Mouse (Mus musculus): ENCODE results near the gene Arl9. TPM values are rescaled to one million over a fixed set of nuclear protein-coding genes. Genes with fewer than 3 reads are reported as not detected.

Arl9 gene
- total RNA-seq, 1 experiment = not detected

GRCm38 (mm10) chr5:77001192-77001591 is 2.7 kb upstream of the Arl9 start:
- H3K9me3 ChIP-seq (ENCODE audit: control insufficient read depth, insufficient read depth, low read depth, low read length) = no peaks in the 10 kb centered on the region
- H3K27ac ChIP-seq (ENCODE audit: insufficient read depth, low read depth, low read length, poor library complexity, severe bottlenecking) = no peak overlapping the region
- H3K4me3 ChIP-seq (ENCODE audit: insufficient read depth in 1 of 2, low read depth in 1 of 2, low read length in 2 of 2, poor library complexity in 1 of 2, severe bottlenecking in 1 of 2) = no peak overlapping the region
- no peak for DNase-seq (ENCODE audit: low read depth, low spot score)
- H3K36me3 ChIP-seq (ENCODE audit: control insufficient read depth, insufficient read depth, low read length, poor library complexity, severe bottlenecking) = peaks cover 7% of the 10 kb centered on the region; the same call in 1 of the 2 replicates
- no peak for TF ChIP-seq ZC3H11A (IDR thresholded peaks at IDR 0.05; ENCODE audit: borderline replicate concordance, low read depth, low read length)
- no peak for TF ChIP-seq HCFC1 (IDR thresholded peaks at IDR 0.05; ENCODE audit: borderline replicate concordance, insufficient read depth, low read length)
- TF ChIP-seq MAFK (IDR thresholded peaks at IDR 0.05; ENCODE audit: insufficient read depth, low read depth, low read length) = no peak
- no peak for TF ChIP-seq ZNF384 (IDR thresholded peaks at IDR 0.05; ENCODE audit: low read depth, low read length)
- TF ChIP-seq CHD2 (IDR thresholded peaks at IDR 0.05; ENCODE audit: low read depth, low read length) = no peak
- 0 out of 4 replicates have a peak, but pooled peaks cover 0 to 2% of the 10 kb centered on the region in 2 experiments for H3K4me1 ChIP-seq (ENCODE audit: control insufficient read depth in 2 of 2, insufficient read depth in 2 of 2, low read length in 2 of 2, poor library complexity in 1 of 2)
- in situ Hi-C loops (cut with MboI; ENCODE audit: low sequenced_read_pairs in 2 of 2, unreplicated experiment in 2 of 2) = no loop called here
- H3K9ac ChIP-seq (ENCODE audit: insufficient read depth, low read depth, low read length, poor library complexity, severe bottlenecking) = no peak overlapping the region

GRCm38 (mm10) chr5:77010352-77010751 is 6.5 kb downstream of the Arl9 start:
- TF ChIP-seq CHD2 (IDR thresholded peaks at IDR 0.05; ENCODE audit: low read depth, low read length) (no peak), ZC3H11A (IDR thresholded peaks at IDR 0.05; ENCODE audit: borderline replicate concordance, low read depth, low read length) (no peak), HCFC1 (IDR thresholded peaks at IDR 0.05; ENCODE audit: borderline replicate concordance, insufficient read depth, low read length) (no peak), MAFK (IDR thresholded peaks at IDR 0.05; ENCODE audit: insufficient read depth, low read depth, low read length) (no peak), ZNF384 (IDR thresholded peaks at IDR 0.05; ENCODE audit: low read depth, low read length) (no peak)
- H3K4me1 ChIP-seq (ENCODE audit: control insufficient read depth in 2 of 2, insufficient read depth in 2 of 2, low read length in 2 of 2, poor library complexity in 1 of 2) = no peaks in the 10 kb centered on the region
- in situ Hi-C loops (cut with MboI; ENCODE audit: low sequenced_read_pairs in 2 of 2, unreplicated experiment in 2 of 2) = no loop called here
- DNase-seq (ENCODE audit: low read depth, low spot score) = no peak
- H3K36me3 ChIP-seq (ENCODE audit: control insufficient read depth, insufficient read depth, low read length, poor library complexity, severe bottlenecking) = no peaks in the 10 kb centered on the region
- H3K27ac ChIP-seq (ENCODE audit: insufficient read depth, low read depth, low read length, poor library complexity, severe bottlenecking) = no peak overlapping the region
- H3K9me3 ChIP-seq (ENCODE audit: control insufficient read depth, insufficient read depth, low read depth, low read length) = no peaks in the 10 kb centered on the region
- no peak overlapping the region for H3K4me3 ChIP-seq (ENCODE audit: insufficient read depth in 1 of 2, low read depth in 1 of 2, low read length in 2 of 2, poor library complexity in 1 of 2, severe bottlenecking in 1 of 2)
- no peak overlapping the region for H3K9ac ChIP-seq (ENCODE audit: insufficient read depth, low read depth, low read length, poor library complexity, severe bottlenecking)

GRCm38 (mm10) chr5:77011082-77011481 is 7.2 kb downstream of the Arl9 start:
- DNase-seq (ENCODE audit: low read depth, low spot score) = no peak
- no peak for TF ChIP-seq ZC3H11A (IDR thresholded peaks at IDR 0.05; ENCODE audit: borderline replicate concordance, low read depth, low read length)
- no peak for TF ChIP-seq HCFC1 (IDR thresholded peaks at IDR 0.05; ENCODE audit: borderline replicate concordance, insufficient read depth, low read length)
- no peak for TF ChIP-seq MAFK (IDR thresholded peaks at IDR 0.05; ENCODE audit: insufficient read depth, low read depth, low read length)
- TF ChIP-seq ZNF384 (IDR thresholded peaks at IDR 0.05; ENCODE audit: low read depth, low read length) = no peak
- TF ChIP-seq CHD2 (IDR thresholded peaks at IDR 0.05; ENCODE audit: low read depth, low read length) = no peak
- Histone ChIP-seq H3K9ac (ENCODE audit: insufficient read depth, low read depth, low read length, poor library complexity, severe bottlenecking) (no peak overlapping the region), H3K4me1 (ENCODE audit: control insufficient read depth in 2 of 2, insufficient read depth in 2 of 2, low read length in 2 of 2, poor library complexity in 1 of 2) (no peaks in the 10 kb centered on the region), H3K4me3 (ENCODE audit: insufficient read depth in 1 of 2, low read depth in 1 of 2, low read length in 2 of 2, poor library complexity in 1 of 2, severe bottlenecking in 1 of 2) (no peak overlapping the region), H3K27ac (ENCODE audit: insufficient read depth, low read depth, low read length, poor library complexity, severe bottlenecking) (no peak overlapping the region), H3K9me3 (ENCODE audit: control insufficient read depth, insufficient read depth, low read depth, low read length) (no peaks in the 10 kb centered on the region), H3K36me3 (ENCODE audit: control insufficient read depth, insufficient read depth, low read length, poor library complexity, severe bottlenecking) (no peaks in the 10 kb centered on the region)
- in situ Hi-C loops (cut with MboI; ENCODE audit: low sequenced_read_pairs in 2 of 2, unreplicated experiment in 2 of 2) = no loop called here

GRCm38 (mm10) chr5:77013171-77013570 is 9.3 kb downstream of the Arl9 start:
- H3K27ac ChIP-seq (ENCODE audit: insufficient read depth, low read depth, low read length, poor library complexity, severe bottlenecking) = no peak overlapping the region
- H3K4me3 ChIP-seq (ENCODE audit: insufficient read depth in 1 of 2, low read depth in 1 of 2, low read length in 2 of 2, poor library complexity in 1 of 2, severe bottlenecking in 1 of 2) = no peak overlapping the region
- H3K9me3 ChIP-seq (ENCODE audit: control insufficient read depth, insufficient read depth, low read depth, low read length) = peaks cover 3% of the 10 kb centered on the region
- no peaks in the 10 kb centered on the region for H3K36me3 ChIP-seq (ENCODE audit: control insufficient read depth, insufficient read depth, low read length, poor library complexity, severe bottlenecking)
- H3K4me1 ChIP-seq (ENCODE audit: control insufficient read depth in 2 of 2, insufficient read depth in 2 of 2, low read length in 2 of 2, poor library complexity in 1 of 2) = no peaks in the 10 kb centered on the region
- no peak overlapping the region for H3K9ac ChIP-seq (ENCODE audit: insufficient read depth, low read depth, low read length, poor library complexity, severe bottlenecking)
- in situ Hi-C loops (cut with MboI; ENCODE audit: low sequenced_read_pairs in 2 of 2, unreplicated experiment in 2 of 2) = no loop called here
- TF ChIP-seq ZNF384 (IDR thresholded peaks at IDR 0.05; ENCODE audit: low read depth, low read length) = no peak
- TF ChIP-seq HCFC1 (IDR thresholded peaks at IDR 0.05; ENCODE audit: borderline replicate concordance, insufficient read depth, low read length) = no peak
- no peak for TF ChIP-seq MAFK (IDR thresholded peaks at IDR 0.05; ENCODE audit: insufficient read depth, low read depth, low read length)
- TF ChIP-seq ZC3H11A (IDR thresholded peaks at IDR 0.05; ENCODE audit: borderline replicate concordance, low read depth, low read length) = no peak
- TF ChIP-seq CHD2 (IDR thresholded peaks at IDR 0.05; ENCODE audit: low read depth, low read length) = no peak
- DNase-seq (ENCODE audit: low read depth, low spot score) = no peak
